Mouse (Mus musculus) liver, embryonic 15.5 days (tissue): ENCODE data around the gene Aurkb. TPM values are rescaled to one million over a fixed set of nuclear protein-coding genes. Genes with fewer than 3 reads are reported as not detected.

ENCODE experiments used
- ATAC-seq: fragments of 200-750 bp; cut with Nextera tagmentation; 2 replicates; pipeline ENCODE4 v1.8.0; 2017; ENCODE audit warnings: moderate number of reproducible peaks, mild to moderate bottlenecking, moderate library complexity; ENCODE audit not compliant: insufficient read depth
- H3K27ac ChIP-seq: fragments of 300-500 bp; sonication (generic); replicated peaks from 2 replicates; pipeline ENCODE4 v1.5.1; 2015; ENCODE audit warnings: mild to moderate bottlenecking, inconsistent platforms
- H3K27me3 ChIP-seq: fragments of 300-500 bp; sonication (generic); 2 replicates; pipeline ENCODE4 v1.6.1; 2015; ENCODE audit warnings: mild to moderate bottlenecking, inconsistent platforms
- H3K36me3 ChIP-seq: fragments of 300-500 bp; sonication (generic); replicated peaks from 2 replicates; pipeline ENCODE4 v1.6.1; 2015; ENCODE audit warnings: moderate library complexity, mild to moderate bottlenecking, inconsistent platforms
- H3K4me1 ChIP-seq: fragments of 300-500 bp; sonication (generic); replicated peaks from 2 replicates; pipeline ENCODE4 v1.6.1; 2015; ENCODE audit warnings: inconsistent platforms
- H3K4me2 ChIP-seq: fragments of 300-500 bp; sonication (generic); 2 replicates; pipeline ENCODE4 v1.6.1; 2015; ENCODE audit warnings: moderate library complexity, mild to moderate bottlenecking, inconsistent platforms
- H3K4me3 ChIP-seq: fragments of 300-500 bp; sonication (generic); replicated peaks from 2 replicates; pipeline ENCODE4 v1.5.1; 2015; ENCODE audit warnings: mild to moderate bottlenecking, inconsistent platforms
- H3K9ac ChIP-seq: fragments of 300-500 bp; sonication (generic); 2 replicates; pipeline ENCODE4 v1.6.1; 2015; ENCODE audit warnings: moderate library complexity, mild to moderate bottlenecking, inconsistent platforms
- H3K9me3 ChIP-seq: fragments of 300-500 bp; sonication (generic); replicated peaks from 2 replicates; pipeline ENCODE4 v1.6.1; 2016; ENCODE audit warnings: inconsistent platforms
- WGBS: fragments of 180-500 bp; shearing (Covaris S2); methylation state at CpG from one replicate; pipeline ENCODE4 v1.1.7; 2015; ENCODE audit warnings: mixed read lengths; ENCODE audit not compliant: insufficient replicate concordance; 5-methylcytosine and 5-hydroxymethylcytosine counted together
- polyA plus RNA-seq: library from polyadenylated mRNA; unstranded; fragments of >200 nt; fragmentation: Nextera tagmentation; extraction: Ambion mirVana; gene quantifications from 2 replicates; pipeline ENCODE4 v1.2.1, GENCODE M21; 2015

Gene Aurkb
- polyA plus RNA-seq, 1 experiment from 2014 or later = 111 TPM

GRCm38 (mm10) chr11:69012071-69012601 lies 33.3 kb upstream of the Aurkb start:
- Histone ChIP-seq H3K27ac (peak overlapping the region; percentile 99), H3K27me3 (no peaks in the 10 kb centered on the region), H3K4me1 (peaks cover 72% of the 10 kb centered on the region), H3K36me3 (no peaks in the 10 kb centered on the region), H3K4me2 (peak overlapping the region; percentile 82), H3K4me3 (peak overlapping the region; percentile 66), H3K9me3 (no peaks in the 10 kb centered on the region), H3K9ac (peak overlapping the region; percentile 74)
- WGBS = under 1% methylated on average over 18 of the region's 18 CpGs
- ATAC-seq = peak; percentile 71

DNA sequence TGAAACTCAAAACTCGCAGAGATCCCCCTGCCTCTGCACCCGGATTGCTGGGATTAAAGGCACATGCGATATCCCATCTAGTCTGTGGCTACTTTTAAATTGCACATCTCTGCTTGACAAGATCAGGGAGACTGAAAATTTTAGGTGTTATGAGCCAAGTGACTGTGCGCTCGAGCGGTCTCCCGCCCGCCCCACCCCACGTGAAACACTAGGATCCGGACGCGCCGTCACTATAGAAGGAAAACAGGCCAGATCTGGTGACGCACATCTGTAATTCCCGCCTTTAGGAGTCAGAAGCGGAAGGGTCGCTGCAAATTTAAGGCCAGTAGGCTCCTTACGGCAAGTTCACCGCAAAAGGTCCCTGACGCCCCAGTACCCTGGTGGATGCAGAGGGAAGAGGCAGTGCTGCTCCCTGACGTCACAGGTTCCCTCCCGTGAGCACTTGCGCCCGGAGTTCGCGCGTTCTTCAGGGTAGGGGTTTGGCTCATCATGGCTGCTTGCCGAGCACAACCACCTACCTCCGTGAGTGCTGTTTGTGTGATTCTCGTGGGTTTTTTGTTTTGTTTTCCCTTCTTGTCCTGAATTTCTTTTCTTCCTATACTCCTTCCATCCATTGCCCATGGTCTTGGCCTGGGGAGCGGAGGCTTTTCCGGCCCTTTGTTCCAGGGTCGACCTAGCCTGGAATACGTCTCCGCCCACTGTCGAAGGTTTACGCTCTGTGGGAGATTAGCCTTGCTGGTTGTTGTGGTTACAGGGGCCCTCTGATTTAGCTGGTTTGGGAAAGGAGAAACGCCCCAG lies 29.6 kb upstream of the Aurkb start, which contains the start of gene Ctc1:
Ctc1 (plus strand) TSS at position 268 of the 798 bp plus-strand sequence.
- H3K36me3 ChIP-seq = peaks cover under 1% of the 10 kb centered on the region; the same call in 1 of the 2 replicates
- peak within 1 kb of the TSS; percentile 93 for H3K27ac ChIP-seq
- H3K4me1 ChIP-seq = peaks cover 60% of the 10 kb centered on the region
- peak within 1 kb of the TSS; percentile 80 for H3K4me2 ChIP-seq
- under 1% methylated on average over 38 of the region's 38 CpGs for WGBS
- no peaks in the 10 kb centered on the region for H3K9me3 ChIP-seq
- peak within 1 kb of the TSS; percentile 77 for H3K4me3 ChIP-seq
- no peaks in the 10 kb centered on the region for H3K27me3 ChIP-seq
- H3K9ac ChIP-seq = peak within 1 kb of the TSS; percentile 74
- ATAC-seq = peak; percentile 90

DNA sequence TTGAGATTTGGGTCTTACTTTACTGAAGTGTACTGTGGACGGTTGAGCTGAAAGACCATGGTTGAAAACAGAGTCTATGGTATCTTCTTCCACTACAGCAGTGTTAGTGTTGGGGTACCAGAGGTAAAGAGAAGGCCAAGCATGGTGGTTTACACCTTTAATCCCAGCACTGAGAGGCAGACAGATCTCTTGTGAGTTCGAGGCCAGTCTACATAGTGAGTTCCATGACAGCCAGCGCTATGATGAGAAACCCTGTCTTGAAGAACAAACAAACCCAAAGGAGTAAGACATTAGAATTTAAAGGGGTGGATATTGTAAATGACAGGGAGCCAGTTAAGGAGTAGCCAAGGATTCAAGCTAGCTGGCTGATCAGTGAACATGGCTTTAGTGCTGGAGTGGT lies 28.7 kb upstream of the Aurkb start:
- Histone ChIP-seq H3K27ac (peak overlapping the region; percentile 93), H3K4me1 (peaks cover 52% of the 10 kb centered on the region), H3K27me3 (no peaks in the 10 kb centered on the region), H3K9me3 (no peaks in the 10 kb centered on the region), H3K36me3 (peaks cover 7% of the 10 kb centered on the region), H3K9ac (peak overlapping the region; percentile 74), H3K4me2 (peak overlapping the region; percentile 80), H3K4me3 (peak overlapping the region; percentile 77)
- 52% methylated on average over 3 of the region's 3 CpGs for WGBS
- no peak for ATAC-seq

DNA sequence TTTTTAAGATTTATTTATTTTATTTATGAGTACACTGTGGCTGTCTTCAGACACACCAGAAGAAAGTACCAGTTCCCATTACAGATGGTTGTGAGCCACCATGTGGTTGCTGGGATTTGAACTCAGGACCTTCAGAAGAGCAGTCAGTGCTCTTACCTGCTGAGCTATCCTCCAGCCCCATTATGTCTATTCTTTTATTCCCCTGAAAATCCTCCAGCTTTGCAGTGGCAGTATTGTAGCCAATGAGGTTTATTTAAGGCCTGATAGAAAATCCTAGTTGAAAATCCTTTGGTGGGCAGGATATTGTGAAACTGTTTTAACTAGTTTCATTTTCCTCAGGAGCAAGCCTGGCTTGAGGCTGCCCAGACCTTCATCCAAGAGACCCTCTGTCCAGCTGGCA lies 24.8 kb upstream of the Aurkb start:
- Histone ChIP-seq H3K27ac (no peak overlapping the region), H3K27me3 (no peaks in the 10 kb centered on the region), H3K9me3 (no peaks in the 10 kb centered on the region), H3K4me2 (no peak overlapping the region), H3K4me1 (peaks cover 24% of the 10 kb centered on the region), H3K36me3 (peaks cover 46% of the 10 kb centered on the region), H3K4me3 (no peak overlapping the region), H3K9ac (no peak overlapping the region)
- ATAC-seq = no peak

- no peaks in the 10 kb centered on the region for H3K9me3 ChIP-seq
- H3K36me3 ChIP-seq = peaks cover 100% of the 10 kb centered on the region
- H3K4me2 ChIP-seq = no peak overlapping the region
- no peaks in the 10 kb centered on the region for H3K27me3 ChIP-seq
- WGBS = 82% methylated on average over 3 of the region's 3 CpGs
- no peak overlapping the region for H3K9ac ChIP-seq
- no peak for ATAC-seq
- H3K4me3 ChIP-seq = no peak overlapping the region
- H3K27ac ChIP-seq = no peak overlapping the region
- no peaks in the 10 kb centered on the region for H3K4me1 ChIP-seq
Measured at GRCm38 (mm10) chr11:69026562-69026961, 18.9 kb upstream of the Aurkb start.

DNA sequence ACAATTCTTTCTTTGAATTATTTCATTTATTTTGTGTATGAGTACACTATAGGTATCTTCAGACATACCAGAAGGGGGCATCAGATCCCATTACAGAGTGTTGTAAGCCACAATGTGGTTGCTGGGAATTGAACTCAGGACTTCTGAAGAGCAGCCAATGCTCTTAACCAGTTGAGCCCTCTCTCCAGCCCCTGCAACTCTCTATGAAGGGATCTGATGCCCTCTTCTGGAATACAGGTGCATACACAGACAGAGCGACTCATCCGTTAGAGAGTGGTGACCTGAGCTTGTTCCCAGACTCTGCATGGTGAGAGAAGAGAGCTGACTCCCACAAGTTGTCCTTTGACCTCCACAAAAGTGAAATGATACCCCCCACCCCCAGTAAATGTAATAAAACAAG lies 16.6 kb upstream of the Aurkb start:
- no peak for ATAC-seq
- H3K9me3 ChIP-seq = no peaks in the 10 kb centered on the region
- H3K9ac ChIP-seq = no peak overlapping the region
- 0 out of 2 replicates have a peak, but pooled peaks cover 1% of the 10 kb centered on the region for H3K4me1 ChIP-seq
- H3K36me3 ChIP-seq = peaks cover 96% of the 10 kb centered on the region
- no peaks in the 10 kb centered on the region for H3K27me3 ChIP-seq
- H3K27ac ChIP-seq = no peak overlapping the region
- 68% methylated on average over 2 of the region's 2 CpGs for WGBS
- no peak overlapping the region for H3K4me2 ChIP-seq
- no peak overlapping the region for H3K4me3 ChIP-seq

DNA sequence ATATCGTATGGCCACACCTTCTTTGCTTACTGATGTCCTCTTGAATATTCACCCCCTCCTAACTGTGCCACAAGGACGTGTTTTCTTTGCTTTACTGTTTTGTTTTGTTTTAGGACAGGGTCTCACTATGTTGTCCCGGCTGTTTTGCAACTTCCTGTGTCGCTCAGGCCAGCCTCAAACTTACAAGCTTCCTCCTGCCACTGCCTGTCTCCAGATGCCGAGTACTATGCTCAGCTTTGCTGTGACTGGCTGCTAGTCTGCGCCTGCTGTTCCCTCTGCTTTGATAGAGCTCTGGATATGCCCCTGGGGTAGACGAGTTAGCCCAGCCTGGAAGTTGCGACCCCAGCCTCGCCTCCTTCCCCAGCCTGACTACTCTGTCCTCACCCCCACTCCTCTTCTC lies 11.9 kb upstream of the Aurkb start:
- no peak overlapping the region; the same call in 1 of the 2 replicates for H3K27ac ChIP-seq
- WGBS = 64% methylated on average over 9 of the region's 9 CpGs
- peaks cover 67% of the 10 kb centered on the region for H3K36me3 ChIP-seq
- no peak overlapping the region for H3K4me3 ChIP-seq
- no peaks in the 10 kb centered on the region for H3K9me3 ChIP-seq
- H3K9ac ChIP-seq = no peak overlapping the region
- ATAC-seq = no peak
- no peak overlapping the region for H3K4me2 ChIP-seq
- no peaks in the 10 kb centered on the region for H3K27me3 ChIP-seq
- peaks cover 35% of the 10 kb centered on the region for H3K4me1 ChIP-seq

DNA sequence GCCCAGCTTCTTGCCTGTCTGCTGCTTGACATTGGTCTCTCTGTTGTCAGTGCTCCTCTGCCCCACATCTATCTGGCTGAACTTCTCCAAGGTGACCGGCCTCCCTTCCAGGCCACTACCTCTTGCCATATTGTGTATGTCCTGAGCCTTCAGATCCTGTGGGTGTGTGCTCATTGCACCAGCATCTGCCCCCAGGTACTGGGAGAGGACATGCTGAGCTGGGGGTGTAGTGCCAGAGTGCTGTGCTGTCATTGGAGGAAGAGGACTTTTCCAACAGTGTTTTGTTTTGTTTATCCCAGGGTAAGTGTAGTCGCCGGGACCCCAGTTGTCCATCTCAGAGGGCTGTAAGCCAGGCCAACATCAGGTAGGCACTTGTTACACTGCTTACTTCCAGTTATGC lies 10.9 kb upstream of the Aurkb start:
- Histone ChIP-seq H3K27ac (no peak overlapping the region), H3K36me3 (peaks cover 56% of the 10 kb centered on the region), H3K4me2 (no peak overlapping the region), H3K4me1 (peaks cover 45% of the 10 kb centered on the region), H3K9ac (no peak overlapping the region), H3K27me3 (no peaks in the 10 kb centered on the region), H3K9me3 (no peaks in the 10 kb centered on the region), H3K4me3 (no peak overlapping the region)
- 83% methylated on average over 3 of the region's 3 CpGs for WGBS
- ATAC-seq = no peak

DNA sequence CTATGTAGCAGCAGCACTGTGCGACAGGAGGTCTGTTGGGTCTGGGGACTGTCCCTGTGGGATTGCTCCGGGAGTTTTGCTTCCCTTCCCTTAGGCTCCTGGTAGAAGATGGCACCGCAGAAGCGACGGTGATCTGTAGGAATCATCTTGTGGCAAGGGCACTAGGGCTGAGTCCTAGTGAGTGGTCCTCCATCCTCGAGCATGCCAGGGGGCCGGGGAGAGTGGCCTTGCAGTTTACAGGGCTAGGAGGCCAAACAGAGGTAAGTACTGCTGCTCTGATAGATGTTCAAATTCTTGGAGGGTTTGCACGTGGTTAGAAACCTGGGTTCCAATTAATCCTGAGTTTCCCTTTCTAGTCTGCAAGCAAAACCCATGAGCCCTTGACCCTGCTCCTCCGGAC lies 10.0 kb upstream of the Aurkb start:
- WGBS = 78% methylated on average over 9 of the region's 9 CpGs
- H3K27ac ChIP-seq = peak overlapping the region; percentile 45; the same call in 1 of the 2 replicates
- no peaks in the 10 kb centered on the region for H3K27me3 ChIP-seq
- H3K4me1 ChIP-seq = peaks cover 52% of the 10 kb centered on the region
- H3K4me3 ChIP-seq = peak overlapping the region; percentile 71; the same call in 1 of the 2 replicates
- no peaks in the 10 kb centered on the region for H3K9me3 ChIP-seq
- peak overlapping the region; percentile 88 for H3K4me2 ChIP-seq
- ATAC-seq = no peak
- no peak overlapping the region for H3K9ac ChIP-seq
- peaks cover 48% of the 10 kb centered on the region for H3K36me3 ChIP-seq

- ATAC-seq = peak; percentile 17
- peak overlapping the region; percentile 45; the same call in 1 of the 2 replicates for H3K27ac ChIP-seq
- WGBS = 5% methylated on average over 8 of the region's 8 CpGs
- H3K4me1 ChIP-seq = peaks cover 56% of the 10 kb centered on the region
- peaks cover 44% of the 10 kb centered on the region for H3K36me3 ChIP-seq
- H3K9ac ChIP-seq = 0 out of 2 replicates have a peak overlapping the region, but pooled peaks have one; percentile 3
- peak overlapping the region; percentile 71 for H3K4me3 ChIP-seq
- H3K27me3 ChIP-seq = no peaks in the 10 kb centered on the region
- no peaks in the 10 kb centered on the region for H3K9me3 ChIP-seq
- H3K4me2 ChIP-seq = peak overlapping the region; percentile 88
Measured at GRCm38 (mm10) chr11:69035849-69036248, 9.6 kb upstream of the Aurkb start.

- Histone ChIP-seq H3K27me3 (no peaks in the 10 kb centered on the region), H3K9ac (peak overlapping the region; percentile 64), H3K4me1 (peaks cover 60% of the 10 kb centered on the region), H3K4me2 (peak overlapping the region; percentile 88), H3K4me3 (peak overlapping the region; percentile 71), H3K27ac (peak overlapping the region; percentile 79), H3K36me3 (peaks cover 36% of the 10 kb centered on the region), H3K9me3 (no peaks in the 10 kb centered on the region)
- WGBS = 8% methylated on average over 20 of the region's 20 CpGs
- peak; percentile 10; the same call in 1 of the 2 replicates for ATAC-seq
Measured at GRCm38 (mm10) chr11:69036486-69037230, 8.8 kb upstream of the Aurkb start.
